8 mouse cellular contexts compared by ENCODE assay signal in the genomic region with DNA sequence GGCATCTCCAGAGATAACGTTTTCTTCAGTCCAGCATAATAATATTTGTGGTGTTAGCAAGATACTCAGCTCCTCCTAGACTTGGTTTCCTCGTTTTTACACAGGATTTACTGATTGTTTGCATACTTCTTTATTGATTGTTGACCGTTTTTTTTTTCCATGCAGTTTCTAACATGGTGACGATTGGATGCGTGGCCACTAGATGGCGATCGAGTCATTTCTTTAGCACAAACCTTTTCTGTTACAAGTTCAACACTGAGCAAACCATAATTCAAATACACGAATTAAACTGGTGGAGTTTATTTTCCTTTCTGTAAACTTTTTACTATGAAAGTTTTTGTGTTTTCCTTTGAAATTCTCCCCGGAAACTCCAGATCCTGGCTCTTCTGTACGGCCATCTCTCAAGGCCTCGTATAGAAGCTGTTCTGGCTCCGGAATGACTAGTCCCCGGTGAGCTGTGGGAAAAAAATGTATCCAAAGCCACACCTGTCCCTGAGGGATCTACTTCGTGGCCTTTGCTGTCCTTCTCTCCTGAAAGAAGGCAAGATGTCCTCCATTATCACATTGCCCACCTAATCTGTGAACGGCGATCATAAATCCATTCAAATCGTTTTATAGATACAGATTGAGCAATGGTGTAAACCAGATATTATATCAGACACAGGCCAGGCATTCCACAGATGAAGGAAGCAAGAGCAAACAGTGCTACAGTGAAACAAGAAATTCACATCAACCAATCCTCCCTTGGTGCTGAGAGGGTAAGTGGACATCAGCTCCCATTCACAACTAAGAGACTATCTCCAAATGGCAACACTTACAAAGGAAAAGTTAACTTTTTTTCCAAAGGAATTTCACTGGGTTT. TPM values are rescaled to one million over a fixed set of nuclear protein-coding genes. Genes with fewer than 3 reads are reported as not detected.
DNase-seq lines count a peak whose midpoint lies in the region; ATAC-seq and TF ChIP-seq lines count a peak whose summit lies in the region.

No protein-coding gene starts in this region.

- no peaks in the 10 kb centered on the region for H3K27me3 ChIP-seq in cerebellum, adult 2 months (ENCODE audit: control insufficient read depth, insufficient read depth, low read length)
- no peaks in the 10 kb centered on the region for H3K27me3 ChIP-seq in lung, embryonic 15.5 days

- WGBS in cerebellum, adult 2 months = 26% methylated on average over 17 of the region's 17 CpGs
- WGBS in lung, embryonic 15.5 days = 29% methylated on average over 17 of the region's 17 CpGs

- no peak overlapping the region for H3K4me3 ChIP-seq in cerebellum, adult 2 months (replicated peaks; ENCODE audit: insufficient read depth, low read depth, low read length)
- no peak overlapping the region for H3K4me3 ChIP-seq in lung, embryonic 15.5 days

- H3K36me3 ChIP-seq in lung, embryonic 15.5 days = no peaks in the 10 kb centered on the region

- TF ChIP-seq POLR2A in cerebellum, adult 2 months (IDR thresholded peaks at IDR 0.05; ENCODE audit: borderline replicate concordance, insufficient read depth, low read length) = no peak

- peak; percentile 75 for DNase-seq in CD4-positive helper T cell, adult 2 months (ENCODE audit: low read depth, low spot score)
- DNase-seq in MN1 (ENCODE audit: low spot score) = peak; percentile 66
- peak; percentile 51 to 62 for DNase-seq in cerebellum, adult 2 months
- DNase-seq in frontal cortex, postnatal 36 days (ENCODE audit: low spot score in 2 of 2) = peak; percentile 42 to 76
- peak; percentile 85 for DNase-seq in kidney, postnatal 10 days
- DNase-seq in retina, postnatal 7 days (ENCODE audit: low read depth, low spot score) = peak; percentile 62
- peak; percentile 83 for DNase-seq in thymus, postnatal 4 days

- peak; percentile 57; the same call in 1 of the 2 replicates for ATAC-seq in lung, embryonic 15.5 days (ENCODE audit: borderline replicate concordance, extremely low read depth, low FRiP score, low TSS enrichment)

- no peak overlapping the region for H3K4me2 ChIP-seq in lung, embryonic 15.5 days

- H3K27ac ChIP-seq in cerebellum, adult 2 months (ENCODE audit: insufficient read depth, low read length) = no peak overlapping the region
- H3K27ac ChIP-seq in lung, embryonic 15.5 days = no peak overlapping the region

- no peaks in the 10 kb centered on the region for H3K4me1 ChIP-seq in cerebellum, adult 2 months (ENCODE audit: control insufficient read depth, insufficient read depth, low read length)
- peaks cover 4% of the 10 kb centered on the region; the same call in 1 of the 2 replicates for H3K4me1 ChIP-seq in lung, embryonic 15.5 days

- 0 out of 2 replicates have a peak overlapping the region, but pooled peaks have one; percentile 4 for H3K9ac ChIP-seq in lung, embryonic 15.5 days

- TF ChIP-seq CTCF in cerebellum, adult 2 months (IDR thresholded peaks at IDR 0.05; ENCODE audit: borderline replicate concordance, insufficient read depth, low read depth, low read length) = peak; percentile 37; the same call in 1 of the 2 replicates

- H3K9me3 ChIP-seq in lung, embryonic 15.5 days = no peaks in the 10 kb centered on the region

RNA-seq across cellular contexts. Expression of gene Tas2r144, which starts 12.3 kb away (rescaled TPM):
- polyA plus RNA-seq in cerebellum, adult 2 months (2012; rRNA removed) = not detected in 2 replicates
- not detected in 2 replicates for polyA plus RNA-seq in lung, embryonic 15.5 days (2015; fragmentation: Nextera tagmentation; extraction: Ambion mirVana)

RNA-seq across cellular contexts. Expression of gene Gstk1, which starts 18.3 kb away (rescaled TPM):
- polyA plus RNA-seq in cerebellum, adult 2 months (2012; rRNA removed) = 28.8 and 30.5 TPM in 2 replicates
- 43.6 and 46.2 TPM in 2 replicates for polyA plus RNA-seq in lung, embryonic 15.5 days (2015; fragmentation: Nextera tagmentation; extraction: Ambion mirVana)

RNA-seq across cellular contexts. Expression of gene Tmem139, which starts 34.3 kb away (rescaled TPM):
- not detected in 2 replicates for polyA plus RNA-seq in cerebellum, adult 2 months (2012; rRNA removed)
- 3.6 and 4.1 TPM in 2 replicates for polyA plus RNA-seq in lung, embryonic 15.5 days (2015; fragmentation: Nextera tagmentation; extraction: Ambion mirVana)

RNA-seq across cellular contexts. Expression of gene Casp2, which starts 37.3 kb away (rescaled TPM):
- 26.1 and 31.3 TPM in 2 replicates for polyA plus RNA-seq in cerebellum, adult 2 months (2012; rRNA removed)
- polyA plus RNA-seq in lung, embryonic 15.5 days (2015; fragmentation: Nextera tagmentation; extraction: Ambion mirVana) = 73.4 and 73.5 TPM in 2 replicates

RNA-seq across cellular contexts. Expression of gene Clcn1, which starts 59.0 kb away (rescaled TPM):
- 11.5 and 13.4 TPM in 2 replicates for polyA plus RNA-seq in cerebellum, adult 2 months (2012; rRNA removed)
- 0.14 and 0.24 TPM in 2 replicates for polyA plus RNA-seq in lung, embryonic 15.5 days (2015; fragmentation: Nextera tagmentation; extraction: Ambion mirVana)
